Mouse (Mus musculus) testis, adult 2 months (tissue): ENCODE measurements around the gene Brinp3.

Source experiments
- CTCF ChIP-seq: fragments of 200-500 bp; IDR thresholded peaks from 2 replicates; pipeline ENCODE4 v1.5.1; 2012; ENCODE audit warnings: low read depth, mild to moderate bottlenecking, inconsistent platforms, low read length, moderate library complexity; ENCODE audit not compliant: control insufficient read depth, insufficient read depth, insufficient replicate concordance
- POLR2A ChIP-seq: fragments of 200-500 bp; IDR thresholded peaks from 2 replicates; pipeline ENCODE4 v1.6.1; 2012; ENCODE audit warnings: low read depth, mild to moderate bottlenecking, inconsistent platforms, low read length, moderate library complexity; ENCODE audit not compliant: control insufficient read depth

GRCm38 (mm10) chr1:146498085-146498779, 3.7 kb downstream of the Brinp3 start:
- TF ChIP-seq CTCF (no peak), POLR2A (no peak)
